Mouse (Mus musculus): ENCODE results near the gene Pamr1. TPM values are rescaled to one million over a fixed set of nuclear protein-coding genes. Genes with fewer than 3 reads are reported as not detected.

Gene Pamr1
- total and polyA plus RNA-seq, 3 experiments, result not detected

DNA sequence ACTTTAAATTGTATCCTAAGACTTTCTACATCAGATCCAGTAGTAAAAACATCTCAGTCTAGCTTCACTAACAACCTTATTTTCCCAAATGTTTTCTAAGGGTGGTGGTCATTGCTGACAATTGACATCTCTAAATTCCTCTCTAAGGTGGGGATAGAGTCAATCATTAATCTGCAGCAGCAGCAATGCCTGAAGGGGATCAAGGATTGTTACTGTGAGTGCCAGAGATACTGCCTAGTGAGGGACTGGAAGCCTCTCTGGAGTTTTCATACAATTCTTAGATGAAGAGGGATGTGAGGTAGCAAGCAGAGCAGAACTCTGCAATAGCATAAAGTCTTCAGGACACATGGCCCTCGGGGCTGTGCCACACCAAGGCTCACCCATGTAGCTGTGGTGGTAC is 14.0 kb downstream of the Pamr1 start:
- TF ChIP-seq MAX (IDR thresholded peaks at IDR 0.05; ENCODE audit: low read length) (no peak), TCF12 (IDR thresholded peaks at IDR 0.05; ENCODE audit: low read depth, low read length) (no peak), MXI1 (IDR thresholded peaks at IDR 0.05; ENCODE audit: low read depth, low read length) (no peak), SMC3 (IDR thresholded peaks at IDR 0.05; ENCODE audit: low read depth, low read length) (no peak), MAZ (IDR thresholded peaks at IDR 0.05; ENCODE audit: low read depth, low read length) (no peak), MYC (IDR thresholded peaks at IDR 0.05; ENCODE audit: low read depth, low read length) (no peak), ZNF384 (IDR thresholded peaks at IDR 0.05; ENCODE audit: low read depth, low read length) (no peak)
- Histone ChIP-seq H3K4me3 (ENCODE audit: control insufficient read depth in 1 of 2, insufficient read depth in 1 of 2, low read depth in 2 of 2, low read length in 2 of 2) (no peak overlapping the region), H3K27me3 (ENCODE audit: control insufficient read depth in 1 of 2, insufficient read depth in 2 of 2, low read length in 2 of 2) (peaks cover 3 to 9% of the 10 kb centered on the region in 2 experiments), H3K27ac (ENCODE audit: control insufficient read depth, low read depth, low read length) (no peak overlapping the region), H3K9me3 (replicated peaks; ENCODE audit: insufficient read depth, low read length) (no peaks in the 10 kb centered on the region), H3K9ac (ENCODE audit: control insufficient read depth, low read depth, low read length, poor library complexity, severe bottlenecking) (no peak overlapping the region), H3K36me3 (ENCODE audit: control insufficient read depth in 1 of 2, insufficient read depth in 2 of 2, low read length in 2 of 2) (no peaks in the 10 kb centered on the region), H3K4me1 (ENCODE audit: control insufficient read depth in 1 of 2, insufficient read depth in 2 of 2, low read length in 2 of 2) (no peaks in the 10 kb centered on the region), H3K79me2 (ENCODE audit: control insufficient read depth, insufficient read depth, low read length, poor library complexity) (no peaks in the 10 kb centered on the region)
- no peak for DNase-seq (ENCODE audit: low read depth, low spot score)

- H3K9me3 ChIP-seq (replicated peaks; ENCODE audit: insufficient read depth, low read length), result no peaks in the 10 kb centered on the region
- no peak for DNase-seq (ENCODE audit: low read depth, low spot score)
- TF ChIP-seq USF2 (IDR thresholded peaks at IDR 0.05; ENCODE audit: borderline replicate concordance in 1 of 2, insufficient read depth in 1 of 2, low read depth in 1 of 2, low read length in 2 of 2), result no peak
- TF ChIP-seq CHD1 (IDR thresholded peaks at IDR 0.05; ENCODE audit: low read depth, low read length), result no peak
- TF ChIP-seq RAD21 (IDR thresholded peaks at IDR 0.05; ENCODE audit: low read depth, low read length), result no peak
- TF ChIP-seq MYC (IDR thresholded peaks at IDR 0.05; ENCODE audit: low read depth, low read length), result no peak
- TF ChIP-seq MAFK (IDR thresholded peaks at IDR 0.05; ENCODE audit: borderline replicate concordance, low read depth, low read length), result no peak
- TF ChIP-seq JUND (IDR thresholded peaks at IDR 0.05; ENCODE audit: low read depth, low read length), result no peak
- no peak for TF ChIP-seq CHD2 (IDR thresholded peaks at IDR 0.05; ENCODE audit: low read length)
- no peak for TF ChIP-seq MAZ (IDR thresholded peaks at IDR 0.05; ENCODE audit: low read depth, low read length)
- TF ChIP-seq GABPA (IDR thresholded peaks at IDR 0.05; ENCODE audit: low read depth, low read length), result no peak
- no peak for TF ChIP-seq UBTF (IDR thresholded peaks at IDR 0.05; ENCODE audit: borderline replicate concordance, insufficient read depth, low read depth, low read length)
- no peak for TF ChIP-seq RCOR1 (IDR thresholded peaks at IDR 0.05; ENCODE audit: low read depth, low read length)
- TF ChIP-seq MXI1 (IDR thresholded peaks at IDR 0.05; ENCODE audit: low read depth, low read length), result no peak
- TF ChIP-seq SMC3 (IDR thresholded peaks at IDR 0.05; ENCODE audit: low read depth, low read length), result no peak
- no peak for TF ChIP-seq ZC3H11A (IDR thresholded peaks at IDR 0.05; ENCODE audit: low read depth, low read length)
- TF ChIP-seq ZKSCAN1 (IDR thresholded peaks at IDR 0.05; ENCODE audit: low read depth, low read length), result no peak
- TF ChIP-seq POLR2A (IDR thresholded peaks at IDR 0.05; ENCODE audit: control insufficient read depth in 1 of 2, insufficient read depth in 1 of 2, low read depth in 1 of 2, low read length in 2 of 2, poor library complexity in 1 of 2), result no peak
- no peak for TF ChIP-seq POLR2AphosphoS2 (IDR thresholded peaks at IDR 0.05; ENCODE audit: low read length)
These were observed 29.4 kb downstream of the Pamr1 start for GRCm38 (mm10) chr2:102579248-102579647.

More at GRCm38 (mm10) chr2:102579248-102579647, 29.4 kb downstream of the Pamr1 start:
- H3K79me2 ChIP-seq (ENCODE audit: control insufficient read depth, insufficient read depth, low read length, poor library complexity), result no peaks in the 10 kb centered on the region
- no peaks in the 10 kb centered on the region for H3K36me3 ChIP-seq (ENCODE audit: control insufficient read depth in 1 of 2, insufficient read depth in 2 of 2, low read length in 2 of 2)
- H3K4me3 ChIP-seq (ENCODE audit: control insufficient read depth in 1 of 2, insufficient read depth in 1 of 2, low read depth in 2 of 2, low read length in 2 of 2), result no peak overlapping the region
- H3K27me3 ChIP-seq (ENCODE audit: control insufficient read depth in 1 of 2, insufficient read depth in 2 of 2, low read length in 2 of 2), result peaks cover 2 to 5% of the 10 kb centered on the region in 2 experiments
- H3K9ac ChIP-seq (ENCODE audit: control insufficient read depth, low read depth, low read length, poor library complexity, severe bottlenecking), result no peak overlapping the region
- H3K27ac ChIP-seq (ENCODE audit: control insufficient read depth, low read depth, low read length), result no peak overlapping the region
- no peaks in the 10 kb centered on the region for H3K4me1 ChIP-seq (ENCODE audit: control insufficient read depth in 1 of 2, insufficient read depth in 2 of 2, low read length in 2 of 2)

All from MEL (cell line).